Mouse (Mus musculus) urinary bladder, adult 2 months (tissue): ENCODE results near the gene Rab30. TPM values are rescaled to one million over a fixed set of nuclear protein-coding genes. Genes with fewer than 3 reads are reported as not detected.
"Not testable (repeated sequence)": the region's sequence is repeated elsewhere in the genome, so short reads cannot be mapped to it uniquely, and the experiment has no call there.

Source experiments
- DNase-seq: peaks from one replicate; pipeline ENCODE4 v3.0.0; 2022; ENCODE audit warnings: low spot score
- polyA plus RNA-seq: library from polyadenylated mRNA; depleted of rRNA; stranded (reverse); fragments of >200 nt; gene quantifications from 2 replicates; pipeline ENCODE4 v1.2.3, GENCODE M21; 2012; rRNA removed

The Rab30 gene
- 9.2 and 10.2 TPM in 2 replicates for polyA plus RNA-seq

DNA sequence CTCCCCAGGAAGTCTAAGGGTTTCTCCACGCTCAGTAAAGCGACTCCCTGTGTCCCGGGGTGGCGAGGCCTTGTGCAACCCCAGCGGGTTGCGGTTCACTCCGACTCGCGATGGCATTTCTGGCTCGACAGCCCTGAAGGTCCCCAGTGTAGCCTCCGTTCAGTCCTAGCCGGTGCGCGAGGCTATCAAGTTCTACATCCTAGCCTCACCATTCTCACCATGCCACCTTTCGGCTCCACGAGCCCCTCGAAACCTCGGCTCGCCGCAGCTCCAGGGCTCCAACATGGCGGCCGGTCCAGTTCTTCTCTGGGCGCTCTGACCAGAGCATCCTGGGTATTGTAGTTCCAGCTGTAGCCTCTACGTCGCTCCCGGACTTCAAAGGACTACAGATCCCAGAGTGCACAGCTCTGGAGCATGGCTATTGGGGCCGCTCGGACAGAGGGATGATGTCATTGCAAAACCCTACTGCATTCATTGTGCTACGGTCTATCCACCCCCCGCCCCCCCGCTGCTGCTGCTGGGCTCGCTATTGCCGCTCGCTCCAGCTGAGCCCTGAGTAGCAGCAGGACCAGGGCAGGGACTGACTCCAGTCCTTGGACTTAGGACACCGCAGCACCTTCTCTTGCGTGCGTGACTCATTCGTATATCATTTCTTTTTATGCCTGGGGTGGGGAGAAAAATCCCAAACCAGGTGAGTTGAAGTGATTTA is at the start of gene Rab30:
Rab30 (plus strand) TSS at position 452 of the 709 bp plus-strand sequence.
- DNase-seq: peak; percentile 76

DNA sequence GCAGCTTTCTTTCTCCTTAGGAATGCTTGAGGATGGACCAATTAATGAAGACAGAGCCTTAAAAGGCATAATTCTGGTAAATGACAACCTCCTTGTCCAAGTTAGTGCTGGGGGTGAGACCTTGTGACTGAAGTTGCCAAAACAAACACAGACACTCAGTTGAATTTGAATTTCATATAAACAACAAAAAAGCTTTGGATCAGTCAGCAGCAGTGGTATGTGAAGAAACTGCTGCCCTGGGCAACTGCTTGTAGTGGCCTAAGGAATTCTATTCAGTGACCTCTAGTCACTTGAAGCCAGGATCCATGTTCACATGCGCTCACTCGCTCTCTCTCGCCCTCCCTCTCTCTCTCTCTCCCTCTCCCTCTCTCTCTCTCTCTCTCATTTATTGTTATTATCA is 45.0 kb upstream of the Rab30 start:
- no peak for DNase-seq

DNA sequence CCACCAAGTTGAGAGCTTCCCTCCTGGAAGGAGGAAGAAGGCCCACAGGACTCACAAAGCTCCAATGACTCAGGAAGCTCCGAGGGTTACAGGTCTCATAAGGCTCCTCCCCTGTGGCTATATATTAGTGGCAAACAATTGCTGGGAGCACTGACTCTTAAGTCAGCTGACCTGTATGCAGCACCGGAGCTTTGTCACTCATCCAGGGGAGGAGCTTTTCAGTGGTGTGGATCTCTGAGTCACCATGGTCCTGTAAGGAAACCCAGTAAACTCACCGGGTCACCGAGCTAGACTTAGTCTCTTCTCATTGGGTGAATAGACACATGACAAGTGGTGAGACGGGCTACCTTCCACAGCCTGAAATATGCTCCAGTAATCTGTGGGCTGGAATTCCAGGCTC is 42.6 kb upstream of the Rab30 start:
- DNase-seq: no peak

DNA sequence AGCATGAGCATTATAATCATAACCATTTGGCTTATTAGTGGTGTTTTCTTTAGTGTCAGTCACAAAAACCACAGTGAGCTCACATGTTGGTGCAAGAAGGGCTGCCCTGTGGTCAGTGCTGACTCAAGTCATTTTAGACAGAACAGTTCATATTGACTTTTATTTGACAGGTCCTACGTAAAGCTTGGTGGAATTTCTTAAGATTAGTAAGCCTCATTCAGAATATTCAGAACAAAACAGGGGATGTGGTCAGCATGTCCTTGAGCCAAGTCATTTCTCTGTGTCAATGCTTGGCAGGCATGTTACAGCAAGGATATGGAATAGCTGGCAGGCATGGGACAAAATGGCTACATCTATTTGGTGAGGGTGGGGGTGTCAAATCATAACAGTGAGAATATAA is 37.7 kb upstream of the Rab30 start:
- no peak for DNase-seq

DNA sequence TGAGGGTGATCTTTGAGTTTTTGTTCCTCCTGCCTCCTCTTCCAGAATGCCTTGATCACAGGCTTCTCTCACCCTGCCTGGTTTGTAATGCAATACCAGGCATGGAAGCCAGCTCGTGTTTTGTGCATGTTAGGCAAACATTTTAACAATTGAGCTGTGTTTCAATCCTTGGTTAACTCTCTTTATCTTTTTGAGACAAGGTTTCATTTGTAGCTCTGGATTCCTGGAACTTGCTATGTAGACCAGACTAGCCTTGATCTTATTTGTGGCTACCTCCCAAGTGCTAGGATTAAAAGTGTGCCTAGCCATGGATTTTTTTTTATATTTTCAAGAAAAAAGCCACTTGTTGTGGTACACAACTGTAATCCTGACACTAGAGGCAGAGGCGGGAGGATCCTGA is 35.9 kb upstream of the Rab30 start:
- DNase-seq: no peak

GRCm38 (mm10) chr7:92706711-92707110 is 34.7 kb upstream of the Rab30 start:
- DNase-seq: no peak

DNA sequence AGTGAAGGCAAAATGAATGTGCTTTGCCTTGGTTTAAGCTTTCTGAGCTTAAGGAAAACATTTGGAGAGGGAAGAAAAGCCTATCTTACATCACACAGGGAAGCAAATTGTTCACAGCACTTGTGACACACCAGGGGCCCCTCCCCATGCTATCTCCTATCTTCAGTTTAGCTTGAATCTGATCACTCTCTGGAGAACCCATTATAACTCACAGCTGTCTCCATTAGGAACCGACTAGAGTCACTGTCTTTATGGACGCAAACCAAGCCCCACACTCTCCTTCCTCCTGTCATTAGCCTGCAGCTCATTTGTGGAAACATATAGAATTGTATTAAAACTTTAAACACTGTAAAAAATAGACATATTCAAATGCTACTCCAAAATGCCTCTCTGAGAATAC is 31.8 kb upstream of the Rab30 start:
- no peak for DNase-seq

GRCm38 (mm10) chr7:92711593-92711992 is 29.8 kb upstream of the Rab30 start:
- DNase-seq: no peak

DNA sequence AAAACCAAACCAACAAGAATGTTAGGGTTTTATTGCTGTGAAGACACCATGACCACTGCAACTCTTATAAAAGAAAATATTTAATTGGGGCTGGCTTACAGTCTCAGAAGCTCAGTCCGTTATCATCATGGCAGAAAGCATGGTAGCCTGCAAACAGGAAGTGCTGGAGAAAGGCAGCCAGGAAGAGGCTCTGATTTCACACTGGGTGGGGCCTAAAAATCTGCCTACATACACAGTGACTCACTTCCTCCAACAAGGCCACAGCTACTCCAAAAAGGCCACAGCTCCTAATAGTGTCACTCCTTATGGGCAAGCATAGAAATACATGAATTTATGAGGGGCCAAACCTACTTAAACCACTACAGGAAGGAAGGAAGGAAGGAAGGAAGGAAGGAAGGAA is 26.3 kb upstream of the Rab30 start:
- no peak for DNase-seq

GRCm38 (mm10) chr7:92720156-92720905 is 21.1 kb upstream of the Rab30 start:
- no peak for DNase-seq

- DNase-seq: no peak
These were observed 17.7 kb upstream of the Rab30 start for GRCm38 (mm10) chr7:92723750-92724149.

DNA sequence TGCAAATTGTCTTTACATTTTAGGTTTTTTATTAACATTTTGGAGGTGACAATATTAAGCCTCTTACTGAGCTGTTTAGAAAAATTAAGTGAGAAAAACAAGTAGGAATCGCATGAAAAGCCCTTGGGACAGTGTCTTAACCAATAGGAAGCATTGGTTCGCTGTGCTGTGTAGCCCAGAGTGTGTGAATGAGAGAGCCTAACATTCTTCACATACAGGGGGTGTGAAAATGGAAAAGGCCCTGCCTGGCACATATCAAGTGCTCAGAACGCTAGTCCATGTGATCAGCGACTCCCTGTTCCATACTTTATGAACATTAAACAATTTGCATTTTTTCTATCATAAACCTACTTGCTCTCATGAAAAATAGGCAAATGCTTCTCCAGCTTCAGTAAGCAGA is 17.1 kb upstream of the Rab30 start:
- DNase-seq: no peak

- DNase-seq: not testable (repeated sequence)
These were observed 11.8 kb upstream of the Rab30 start for GRCm38 (mm10) chr7:92729583-92729982.

- DNase-seq: no peak
These were observed 10.9 kb upstream of the Rab30 start for GRCm38 (mm10) chr7:92730465-92730864.

DNA sequence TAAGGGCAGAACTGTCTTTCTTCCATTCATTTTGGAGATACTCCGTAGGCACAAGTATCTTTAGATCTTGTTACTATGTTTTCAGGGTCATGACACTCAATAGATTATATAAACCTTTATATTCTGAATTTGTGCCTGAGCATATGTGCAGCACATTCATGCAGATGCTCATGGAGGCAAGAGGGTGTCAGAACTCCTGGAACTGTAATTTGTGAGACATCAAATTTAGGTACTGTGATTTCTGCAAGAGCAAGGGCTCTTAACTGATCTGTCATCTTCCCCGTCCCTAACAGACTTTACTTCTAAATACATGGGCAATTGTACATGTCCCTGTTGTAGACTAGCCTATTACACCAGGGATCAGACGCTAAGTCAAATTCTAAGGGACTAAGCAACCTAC is 10.4 kb upstream of the Rab30 start:
- DNase-seq: no peak

- no peak for DNase-seq
These were observed 9.3 kb upstream of the Rab30 start for GRCm38 (mm10) chr7:92732136-92732535.

DNA sequence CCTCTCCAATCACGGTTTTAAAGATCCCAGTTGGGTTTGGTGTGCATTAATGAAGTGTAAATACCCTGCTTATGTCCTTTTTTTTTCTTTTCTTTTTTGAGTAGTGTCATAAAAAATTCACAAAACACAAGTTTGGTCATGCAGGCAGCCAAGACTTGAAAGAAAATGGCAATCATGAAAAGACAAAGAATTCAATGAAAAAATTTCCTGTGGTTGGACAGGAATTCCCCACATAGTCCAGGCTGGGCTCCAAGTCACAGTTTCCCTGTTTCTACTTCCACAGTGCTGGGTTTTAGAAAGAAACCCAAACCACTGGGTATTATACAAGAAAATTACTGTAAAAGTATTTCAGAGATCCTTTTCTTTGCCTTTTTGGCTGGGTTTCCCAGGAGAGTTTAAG is 3.8 kb upstream of the Rab30 start:
- DNase-seq: no peak

DNA sequence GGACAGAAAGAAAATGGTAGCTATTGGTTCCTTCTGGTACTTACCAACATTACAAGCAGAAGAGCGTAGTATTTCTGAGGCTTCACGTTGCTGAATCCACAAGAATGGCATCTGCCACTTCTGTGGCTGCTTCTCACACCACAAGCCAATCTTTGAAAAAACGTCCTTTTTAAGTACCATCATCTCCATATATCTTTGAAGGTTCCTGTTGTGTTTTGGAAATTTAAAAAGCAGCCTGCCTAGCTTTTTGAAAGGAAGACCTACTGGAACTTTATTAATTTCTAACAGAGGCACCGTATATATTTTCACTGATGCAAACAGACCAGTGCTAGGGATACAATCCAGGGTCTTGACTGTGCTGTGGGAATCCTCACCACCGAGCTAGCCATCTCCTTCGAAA is 1.4 kb upstream of the Rab30 start:
- DNase-seq: no peak

DNA sequence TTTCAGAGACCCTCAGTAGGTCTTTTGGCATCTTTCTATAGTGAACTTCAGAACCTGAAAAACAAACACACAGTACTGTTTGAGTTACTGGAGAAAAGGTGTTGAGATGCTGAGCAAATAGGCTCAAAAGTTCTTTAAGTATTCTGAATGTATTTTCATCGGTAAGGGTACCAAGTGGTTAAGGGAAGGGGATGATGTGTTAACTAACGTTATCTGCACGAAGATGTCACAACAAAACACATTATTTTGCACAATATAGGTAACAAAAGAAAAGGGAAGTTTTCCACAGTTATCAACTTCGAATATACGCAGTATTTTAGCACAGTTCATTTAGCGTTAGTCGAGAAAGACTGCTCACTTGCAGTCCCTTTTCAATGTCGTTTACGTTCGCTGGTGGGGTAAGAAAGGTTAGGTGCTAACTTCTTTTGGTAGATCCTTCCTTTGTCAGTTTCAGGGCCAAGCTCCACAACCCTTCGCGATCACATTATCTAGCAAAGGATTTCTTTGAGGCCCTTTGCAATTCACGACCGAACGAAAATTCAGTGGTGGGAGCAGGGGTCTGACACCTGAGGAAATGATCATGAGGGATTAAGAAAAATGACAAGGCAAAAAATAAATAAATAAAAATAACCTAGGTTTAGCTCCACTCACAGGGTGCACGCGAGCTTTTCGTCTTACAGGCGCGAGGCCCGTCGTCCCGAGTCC is 840 bp upstream of the Rab30 start:
- no peak for DNase-seq

- no peak for DNase-seq
These were observed 452 bp downstream of the Rab30 start for GRCm38 (mm10) chr7:92741861-92742249.

GRCm38 (mm10) chr7:92742341-92742741 is 938 bp downstream of the Rab30 start:
- DNase-seq: no peak

GRCm38 (mm10) chr7:92742774-92743173 is 1.4 kb downstream of the Rab30 start:
- DNase-seq: no peak

- no peak for DNase-seq
These were observed 1.9 kb downstream of the Rab30 start for GRCm38 (mm10) chr7:92743325-92743724.
